Mouse (Mus musculus) liver, embryonic 12.5 days (tissue): ENCODE results near the gene Gstp1. TPM values are rescaled to one million over a fixed set of nuclear protein-coding genes. Genes with fewer than 3 reads are reported as not detected.

Experiments used
- ATAC-seq: fragments of 200-750 bp; cut with Nextera tagmentation; 2 replicates; pipeline ENCODE4 v1.8.0; 2017; ENCODE audit warnings: moderate number of reproducible peaks, mild to moderate bottlenecking, moderate library complexity
- H3K27ac ChIP-seq: fragments of 300-500 bp; sonication (generic); 2 replicates; pipeline ENCODE4 v1.5.1; 2016; ENCODE audit warnings: mild to moderate bottlenecking
- H3K27me3 ChIP-seq: fragments of 300-500 bp; sonication (generic); replicated peaks from 2 replicates; pipeline ENCODE4 v1.6.1; 2016; ENCODE audit warnings: mild to moderate bottlenecking, moderate library complexity
- H3K36me3 ChIP-seq: fragments of 300-500 bp; sonication (generic); 2 replicates; pipeline ENCODE4 v1.6.1; 2016; ENCODE audit warnings: mild to moderate bottlenecking, moderate library complexity
- H3K4me1 ChIP-seq: fragments of 300-500 bp; sonication (generic); 2 replicates; pipeline ENCODE4 v1.6.1; 2016
- H3K4me2 ChIP-seq: fragments of 300-500 bp; sonication (generic); 2 replicates; pipeline ENCODE4 v1.6.1; 2016; ENCODE audit warnings: mild to moderate bottlenecking, moderate library complexity
- H3K4me3 ChIP-seq: fragments of 300-500 bp; sonication (generic); 2 replicates; pipeline ENCODE4 v1.5.1; 2016; ENCODE audit warnings: mild to moderate bottlenecking, moderate library complexity
- H3K9ac ChIP-seq: fragments of 300-500 bp; sonication (generic); 2 replicates; pipeline ENCODE4 v1.6.1; 2016; ENCODE audit warnings: mild to moderate bottlenecking, moderate library complexity
- H3K9me3 ChIP-seq: fragments of 300-500 bp; sonication (generic); replicated peaks from 2 replicates; pipeline ENCODE4 v1.6.1; 2016; ENCODE audit warnings: mild to moderate bottlenecking, moderate library complexity
- WGBS: fragments of 180-500 bp; shearing (Covaris S2); methylation state at CpG from one replicate; pipeline ENCODE4 v1.1.7; 2016; ENCODE audit not compliant: insufficient replicate concordance; 5-methylcytosine and 5-hydroxymethylcytosine counted together
- polyA plus RNA-seq: library from polyadenylated mRNA; unstranded; fragments of >200 nt; fragmentation: Nextera tagmentation; extraction: Ambion mirVana; gene quantifications from 2 replicates; pipeline ENCODE4 v1.2.1, GENCODE M21; 2016

The Gstp1 gene
- polyA plus RNA-seq, 1 experiment from 2014 or later, result 622 TPM

DNA sequence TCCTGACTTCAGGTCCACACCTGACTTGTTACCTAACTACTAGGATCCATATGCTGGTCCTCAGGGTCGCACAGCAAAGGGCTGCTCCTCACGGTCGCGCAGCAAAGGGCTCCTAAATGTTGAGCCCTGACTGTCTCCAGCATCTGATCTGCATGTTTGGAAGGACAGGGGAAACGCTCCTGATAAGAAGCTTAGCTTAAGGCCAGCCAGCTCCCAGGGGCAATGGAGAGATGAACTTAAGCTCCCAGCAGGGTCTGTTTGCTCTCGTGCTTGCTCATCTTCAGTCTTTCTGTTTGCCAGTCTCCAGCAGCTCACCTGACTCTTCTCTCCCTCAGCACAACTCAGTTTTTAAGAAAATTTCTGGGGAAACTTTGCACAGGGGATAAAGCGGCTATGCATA lies 5.1 kb downstream of the Gstp1 start:
- ATAC-seq, result no peak
- WGBS, result 49% methylated on average over 7 of the region's 7 CpGs
- no peaks in the 10 kb centered on the region for H3K27me3 ChIP-seq

DNA sequence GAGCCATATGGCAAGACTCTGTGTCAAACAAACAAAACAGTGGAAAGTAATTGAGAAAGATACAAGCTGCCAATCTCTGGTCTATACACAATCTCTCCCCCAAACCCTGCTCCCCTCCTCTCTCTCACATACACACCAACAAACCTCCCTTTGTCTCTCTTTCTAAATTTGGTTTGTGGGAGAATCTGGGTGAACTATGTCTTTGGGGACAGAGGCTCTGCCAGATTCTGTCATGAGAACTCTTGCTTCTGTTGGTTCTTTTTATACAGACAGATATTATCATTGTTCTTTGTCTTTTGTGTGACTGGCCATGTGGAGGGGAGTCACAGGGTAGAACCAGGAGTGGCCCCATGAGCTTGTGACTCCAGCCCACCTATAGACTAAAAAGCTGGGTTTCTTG lies 10.2 kb downstream of the Gstp1 start:
- Histone ChIP-seq H3K4me3 (no peak overlapping the region), H3K27ac (no peak overlapping the region), H3K4me2 (no peak overlapping the region), H3K9me3 (peaks cover 16% of the 10 kb centered on the region), H3K27me3 (no peaks in the 10 kb centered on the region), H3K4me1 (0 out of 2 replicates have a peak, but pooled peaks cover 2% of the 10 kb centered on the region), H3K36me3 (no peaks in the 10 kb centered on the region), H3K9ac (no peak overlapping the region)
- no peak for ATAC-seq

More for the DNA sequence above, 5.1 kb downstream of the Gstp1 start:
- peaks cover 10% of the 10 kb centered on the region for H3K36me3 ChIP-seq
- peaks cover 18% of the 10 kb centered on the region for H3K4me1 ChIP-seq
- no peak overlapping the region for H3K9ac ChIP-seq
- no peak overlapping the region for H3K4me3 ChIP-seq
- H3K9me3 ChIP-seq, result 0 out of 2 replicates have a peak, but pooled peaks cover 3% of the 10 kb centered on the region
- H3K4me2 ChIP-seq, result no peak overlapping the region
- H3K27ac ChIP-seq, result peak overlapping the region; percentile 55

- Histone ChIP-seq H3K4me2 (no peak overlapping the region), H3K9me3 (peaks cover 16% of the 10 kb centered on the region), H3K27ac (no peak overlapping the region), H3K36me3 (no peaks in the 10 kb centered on the region), H3K4me3 (no peak overlapping the region), H3K9ac (no peak overlapping the region), H3K27me3 (no peaks in the 10 kb centered on the region), H3K4me1 (peaks cover 15% of the 10 kb centered on the region)
- 53% methylated on average over 7 of the region's 7 CpGs for WGBS
- ATAC-seq, result no peak
These were observed 14.6 kb downstream of the Gstp1 start for GRCm38 (mm10) chr19:4023185-4023584.

DNA sequence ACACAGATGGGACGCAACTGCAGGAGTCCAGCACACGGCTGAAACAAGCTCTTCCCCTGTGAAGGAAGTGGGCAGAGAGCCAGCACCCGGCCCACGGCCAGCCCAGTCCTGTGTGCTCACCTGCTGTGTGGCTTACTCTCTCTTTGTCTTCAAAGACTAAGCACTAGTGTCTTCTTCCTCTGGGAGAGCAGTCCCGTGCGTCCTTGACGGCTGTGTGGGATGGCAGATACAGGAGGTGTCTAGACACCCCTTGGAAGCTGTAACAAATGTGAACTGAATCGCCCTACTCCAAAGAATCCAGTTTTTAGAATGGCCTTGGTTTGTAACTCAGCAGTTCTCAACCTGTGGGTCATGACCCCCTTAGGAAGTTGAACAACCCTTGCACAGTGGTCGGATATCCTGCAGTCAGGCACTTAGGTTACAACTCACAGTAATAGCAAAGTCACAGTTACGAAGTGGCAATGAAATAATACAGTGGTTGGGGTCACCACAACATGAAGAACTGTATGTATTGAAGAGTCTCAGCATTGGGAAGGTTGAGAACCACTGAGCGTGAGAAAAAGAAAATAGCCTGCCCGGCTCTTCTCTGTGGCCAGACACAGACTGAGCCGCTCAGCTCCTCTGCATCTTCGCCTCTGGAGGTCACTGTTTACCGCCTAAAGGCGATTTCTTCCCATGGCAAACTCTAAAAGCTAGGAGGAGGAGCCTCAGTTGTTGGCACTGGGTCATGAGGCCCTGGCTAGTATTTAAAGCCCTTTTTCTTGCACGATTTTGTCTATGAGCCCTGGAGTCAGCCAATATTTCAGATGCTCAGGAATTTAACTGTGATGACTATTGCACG lies 18.8 kb downstream of the Gstp1 start:
- Histone ChIP-seq H3K4me1 (peaks cover 42% of the 10 kb centered on the region), H3K27me3 (no peaks in the 10 kb centered on the region), H3K4me3 (no peak overlapping the region), H3K9ac (no peak overlapping the region), H3K27ac (no peak overlapping the region), H3K36me3 (no peaks in the 10 kb centered on the region), H3K9me3 (no peaks in the 10 kb centered on the region), H3K4me2 (0 out of 2 replicates have a peak overlapping the region, but pooled peaks have one; percentile 6)
- WGBS, result 39% methylated on average over 18 of the region's 18 CpGs
- ATAC-seq, result peak; percentile 63

DNA sequence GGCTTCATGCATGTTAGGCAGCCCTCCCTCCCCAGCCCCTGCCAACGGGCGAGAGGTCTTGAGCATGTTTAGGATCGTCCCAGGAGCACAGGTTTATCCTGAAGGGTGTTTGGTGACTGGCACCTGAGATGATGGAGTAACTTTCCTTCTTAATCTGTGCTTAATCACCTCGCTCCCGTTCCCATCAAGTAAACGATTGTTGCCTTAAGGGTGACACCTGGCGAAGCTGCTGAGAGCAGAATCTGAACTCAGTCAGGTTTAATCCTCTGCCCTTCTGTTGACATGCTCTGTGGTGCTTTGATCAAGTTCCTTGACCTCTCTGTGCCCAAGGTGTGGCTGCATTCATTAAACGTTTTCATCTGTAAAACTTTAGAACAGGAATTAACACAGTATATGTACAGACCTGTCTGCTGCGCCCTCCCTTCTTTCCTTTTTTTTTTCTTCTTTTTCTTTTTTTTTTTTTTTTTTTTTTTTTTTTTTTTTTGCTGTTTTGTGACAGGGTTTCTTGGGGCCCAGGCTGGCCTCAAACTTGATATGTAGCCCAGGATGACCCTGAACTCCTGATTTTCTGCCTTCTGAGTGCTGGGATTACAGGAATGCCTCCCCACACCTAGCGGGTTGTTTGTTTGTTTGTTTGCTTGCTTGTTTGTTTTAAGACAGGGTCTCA lies 19.7 kb downstream of the Gstp1 start:
- H3K9me3 ChIP-seq, result no peaks in the 10 kb centered on the region
- peaks cover 51% of the 10 kb centered on the region for H3K4me1 ChIP-seq
- H3K27ac ChIP-seq, result no peak overlapping the region
- H3K27me3 ChIP-seq, result no peaks in the 10 kb centered on the region
- no peak for ATAC-seq
- 62% methylated on average over 10 of the region's 10 CpGs for WGBS
- no peak overlapping the region for H3K4me3 ChIP-seq
- H3K4me2 ChIP-seq, result no peak overlapping the region
- H3K36me3 ChIP-seq, result no peaks in the 10 kb centered on the region
- H3K9ac ChIP-seq, result no peak overlapping the region

DNA sequence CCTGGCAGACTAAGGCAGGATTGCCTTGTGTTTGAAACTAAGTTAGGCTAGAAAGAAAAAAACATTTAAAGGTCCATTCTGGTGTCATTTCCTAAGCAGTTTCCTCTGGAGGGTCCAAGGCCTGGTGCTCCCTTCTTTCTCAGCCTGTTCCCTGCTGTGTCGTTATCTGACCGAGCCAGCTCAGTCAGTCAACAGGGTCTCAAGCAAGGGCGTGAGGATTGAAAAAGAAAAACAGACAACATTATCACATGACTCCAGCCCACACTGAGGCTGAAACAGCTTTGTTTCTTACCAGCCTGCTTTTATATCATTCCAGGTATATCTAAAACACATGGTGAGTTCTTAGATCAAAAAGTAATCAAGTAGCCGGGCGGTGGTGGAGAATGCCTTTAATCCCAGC lies 22.1 kb downstream of the Gstp1 start:
- 19% methylated on average over 5 of the region's 5 CpGs for WGBS
- no peaks in the 10 kb centered on the region for H3K27me3 ChIP-seq
- peaks cover 65% of the 10 kb centered on the region for H3K4me1 ChIP-seq
- peak overlapping the region; percentile 23 for H3K9ac ChIP-seq
- no peaks in the 10 kb centered on the region for H3K9me3 ChIP-seq
- peak overlapping the region; percentile 84 for H3K27ac ChIP-seq
- peak overlapping the region; percentile 24 for H3K4me2 ChIP-seq
- H3K4me3 ChIP-seq, result no peak overlapping the region
- H3K36me3 ChIP-seq, result peaks cover 6% of the 10 kb centered on the region
- peak; percentile 44 for ATAC-seq

GRCm38 (mm10) chr19:4014802-4015201 lies 23.0 kb downstream of the Gstp1 start:
- H3K27ac ChIP-seq, result peak overlapping the region; percentile 84
- no peak overlapping the region for H3K4me2 ChIP-seq
- no peak for ATAC-seq
- peaks cover 15% of the 10 kb centered on the region for H3K36me3 ChIP-seq
- peak overlapping the region; percentile 45 for H3K9ac ChIP-seq
- peaks cover 64% of the 10 kb centered on the region for H3K4me1 ChIP-seq
- no peak overlapping the region for H3K4me3 ChIP-seq
- H3K27me3 ChIP-seq, result no peaks in the 10 kb centered on the region
- no peaks in the 10 kb centered on the region for H3K9me3 ChIP-seq

GRCm38 (mm10) chr19:4013066-4013465 lies 24.7 kb downstream of the Gstp1 start:
- H3K27ac ChIP-seq, result peak overlapping the region; percentile 84
- peaks cover 32% of the 10 kb centered on the region for H3K36me3 ChIP-seq
- H3K9ac ChIP-seq, result peak overlapping the region; percentile 63
- peak; percentile 42 for ATAC-seq
- peaks cover 50% of the 10 kb centered on the region for H3K4me1 ChIP-seq
- WGBS, result 10% methylated on average over 9 of the region's 9 CpGs
- no peaks in the 10 kb centered on the region for H3K27me3 ChIP-seq
- H3K4me2 ChIP-seq, result peak overlapping the region; percentile 83
- H3K9me3 ChIP-seq, result no peaks in the 10 kb centered on the region
- peak overlapping the region; percentile 88 for H3K4me3 ChIP-seq

- peak within 1 kb of the TSS; percentile 83 for H3K4me2 ChIP-seq
- H3K27ac ChIP-seq, result peak within 1 kb of the TSS; percentile 84
- H3K9me3 ChIP-seq, result no peaks in the 10 kb centered on the region
- peaks cover 38% of the 10 kb centered on the region for H3K36me3 ChIP-seq
- H3K4me3 ChIP-seq, result peak within 1 kb of the TSS; percentile 88
- peaks cover 50% of the 10 kb centered on the region for H3K4me1 ChIP-seq
- H3K9ac ChIP-seq, result peak within 1 kb of the TSS; percentile 82
- H3K27me3 ChIP-seq, result no peaks in the 10 kb centered on the region
- peak; percentile 98 for ATAC-seq
- under 1% methylated on average over 45 of the region's 45 CpGs for WGBS
These were observed 25.3 kb downstream of the Gstp1 start, which contains the start of gene Ndufv1 for GRCm38 (mm10) chr19:4012432-4013022. Gene Ndufv1, minus strand, starts transcription at chr19:4012806.

DNA sequence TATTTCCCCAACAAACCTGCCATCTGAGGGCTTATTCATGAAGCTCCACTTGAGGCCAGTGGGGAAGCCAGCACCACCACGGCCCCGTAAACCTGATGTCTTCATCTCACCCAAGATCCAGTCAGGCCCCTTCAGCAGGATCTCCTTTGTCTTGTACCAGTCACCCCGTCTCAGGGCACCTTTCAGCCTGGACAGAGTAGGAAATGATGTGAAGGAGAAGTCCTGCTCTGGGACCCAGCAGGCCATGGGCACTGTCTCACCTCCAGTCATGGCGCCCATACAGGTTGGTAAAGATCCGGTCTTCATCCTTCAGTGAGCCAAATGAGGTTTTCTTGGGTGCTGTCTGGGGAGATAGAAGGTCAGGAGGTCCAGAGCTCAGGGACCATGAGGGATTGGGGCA lies 26.7 kb downstream of the Gstp1 start:
- H3K4me1 ChIP-seq, result peaks cover 45% of the 10 kb centered on the region
- 85% methylated on average over 5 of the region's 5 CpGs for WGBS
- no peak for ATAC-seq
- peak overlapping the region; percentile 88 for H3K4me3 ChIP-seq
- peak overlapping the region; percentile 82 for H3K9ac ChIP-seq
- no peak overlapping the region for H3K27ac ChIP-seq
- H3K36me3 ChIP-seq, result peaks cover 52% of the 10 kb centered on the region
- H3K9me3 ChIP-seq, result no peaks in the 10 kb centered on the region
- peak overlapping the region; percentile 83 for H3K4me2 ChIP-seq
- no peaks in the 10 kb centered on the region for H3K27me3 ChIP-seq

- Histone ChIP-seq H3K9ac (no peak overlapping the region), H3K27me3 (no peaks in the 10 kb centered on the region; the same call in 1 of the 2 replicates), H3K27ac (no peak overlapping the region), H3K4me3 (no peak overlapping the region), H3K36me3 (peaks cover 61% of the 10 kb centered on the region), H3K4me1 (peaks cover 14% of the 10 kb centered on the region), H3K4me2 (no peak overlapping the region), H3K9me3 (no peaks in the 10 kb centered on the region)
- WGBS, result 88% methylated on average over 8 of the region's 8 CpGs
- ATAC-seq, result no peak
These were observed 31.8 kb downstream of the Gstp1 start for GRCm38 (mm10) chr19:4005971-4006370.

- no peak overlapping the region for H3K4me2 ChIP-seq
- ATAC-seq, result no peak
- H3K27ac ChIP-seq, result no peak overlapping the region
These were observed 32.7 kb downstream of the Gstp1 start for GRCm38 (mm10) chr19:4005091-4005490.

More at GRCm38 (mm10) chr19:4005091-4005490, 32.7 kb downstream of the Gstp1 start:
- H3K36me3 ChIP-seq, result peaks cover 52% of the 10 kb centered on the region
- 81% methylated on average over 9 of the region's 9 CpGs for WGBS
- peaks cover 17% of the 10 kb centered on the region for H3K4me1 ChIP-seq
- no peak overlapping the region for H3K4me3 ChIP-seq
- H3K27me3 ChIP-seq, result no peaks in the 10 kb centered on the region; the same call in 1 of the 2 replicates
- no peaks in the 10 kb centered on the region for H3K9me3 ChIP-seq
- no peak overlapping the region for H3K9ac ChIP-seq
